Mouse (Mus musculus): ENCODE results near the gene Dtx1. TPM values are rescaled to one million over a fixed set of nuclear protein-coding genes. Genes with fewer than 3 reads are reported as not detected.

Gene Dtx1
- polyA plus RNA-seq, 1 experiment from 2014 or later, result 6.4 TPM

DNA sequence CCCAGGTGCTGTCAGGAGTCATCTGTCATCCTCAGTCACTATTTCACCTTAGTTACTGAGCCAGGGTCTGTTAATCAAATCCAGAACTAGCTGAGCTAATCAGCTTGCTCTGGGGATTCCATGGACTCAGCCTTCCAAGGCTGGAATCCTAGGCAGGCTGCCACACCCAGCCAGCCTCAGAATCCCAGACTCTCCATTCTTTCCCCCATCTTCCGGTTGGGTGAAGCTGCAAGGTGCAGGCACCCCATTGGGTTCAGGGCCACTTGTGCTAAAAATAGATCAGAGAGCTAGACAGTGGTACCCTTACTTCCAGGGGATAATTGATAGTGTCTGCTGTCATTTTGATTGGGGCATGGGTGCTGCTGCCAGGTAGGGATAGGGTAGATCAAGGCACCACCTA, 21.0 kb upstream of the Dtx1 start:
- 58% methylated on average over 1 of the region's 1 CpGs for WGBS
- Histone ChIP-seq H3K9me3 (ENCODE audit: control insufficient read depth, low read length) (no peaks in the 10 kb centered on the region), H3K27ac (ENCODE audit: low read depth, low read length) (no peak overlapping the region), H3K4me3 (ENCODE audit: low read depth, low read length) (no peak overlapping the region), H3K9ac (ENCODE audit: low read length) (no peak overlapping the region), H3K4me1 (replicated peaks; ENCODE audit: control insufficient read depth, insufficient read depth, low read length) (no peaks in the 10 kb centered on the region), H3K4me2 (ENCODE audit: low read depth, low read length, severe bottlenecking) (no peak overlapping the region), H3K27me3 (ENCODE audit: control insufficient read depth, insufficient read depth, low read length) (no peaks in the 10 kb centered on the region), H3K36me3 (ENCODE audit: control insufficient read depth, insufficient read depth, low read length) (no peaks in the 10 kb centered on the region)
- no peak for ATAC-seq (replicated peaks; ENCODE audit: low FRiP score)
- DNase-seq (ENCODE audit: low spot score), result no peak

DNA sequence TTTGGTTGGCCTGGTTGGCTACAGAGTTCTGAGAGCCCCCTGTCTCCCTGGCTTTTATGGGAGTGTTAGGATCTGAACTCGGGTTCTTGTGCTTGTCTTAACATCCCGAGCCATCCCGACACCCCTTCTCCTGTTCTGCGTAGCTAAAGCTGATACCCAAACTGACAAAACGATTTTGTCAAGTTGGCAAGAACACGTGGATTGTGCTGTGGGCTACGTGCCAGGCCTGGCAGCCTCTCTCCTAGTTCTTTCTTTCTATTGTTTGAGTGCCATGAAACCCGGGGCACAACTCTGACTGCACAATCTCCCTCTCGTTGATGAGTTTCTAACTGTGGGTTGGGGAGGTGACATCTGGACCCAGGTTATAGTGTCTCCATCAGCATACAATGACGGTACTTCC, 17.6 kb upstream of the Dtx1 start:
- no peak for DNase-seq (ENCODE audit: low spot score)
- WGBS, result 84% methylated on average over 10 of the region's 10 CpGs

DNA sequence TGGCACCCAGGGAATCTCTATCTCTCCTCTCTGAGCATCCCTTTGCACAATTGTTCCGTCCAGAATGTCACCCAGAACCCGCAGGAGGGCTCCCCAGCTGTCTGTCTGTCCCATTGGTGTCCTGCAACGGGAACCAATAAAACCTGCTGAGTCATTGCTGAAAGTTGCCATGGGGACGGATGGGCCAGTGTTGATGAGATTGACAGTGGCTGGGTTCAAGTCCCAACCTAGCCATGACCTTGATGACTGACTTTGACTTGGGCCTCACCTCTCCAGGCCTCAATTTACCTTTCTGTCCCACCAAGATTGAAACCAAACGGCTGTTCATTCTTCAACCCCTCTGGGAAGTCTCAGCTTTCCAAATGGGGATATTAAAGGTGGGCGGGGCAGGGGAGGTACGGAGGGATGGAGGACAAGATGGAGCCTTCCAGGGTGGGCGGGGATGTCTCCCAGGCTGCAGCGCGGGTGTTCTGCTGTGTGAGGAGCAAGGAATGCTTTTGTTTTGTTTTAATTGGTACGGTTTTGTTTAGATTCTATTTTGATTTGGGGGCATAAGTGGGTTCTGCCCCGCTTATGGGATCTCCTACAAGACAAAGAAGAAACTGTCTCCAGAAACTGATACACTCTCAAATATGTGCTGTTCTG, 14.2 kb upstream of the Dtx1 start:
- no peak for DNase-seq (ENCODE audit: low spot score)
- WGBS, result 57% methylated on average over 12 of the region's 12 CpGs
- Histone ChIP-seq H3K27me3 (ENCODE audit: control insufficient read depth, insufficient read depth, low read length) (no peaks in the 10 kb centered on the region), H3K4me1 (replicated peaks; ENCODE audit: control insufficient read depth, insufficient read depth, low read length) (no peaks in the 10 kb centered on the region), H3K9ac (ENCODE audit: low read length) (no peak overlapping the region), H3K36me3 (ENCODE audit: control insufficient read depth, insufficient read depth, low read length) (no peaks in the 10 kb centered on the region), H3K4me2 (ENCODE audit: low read depth, low read length, severe bottlenecking) (no peak overlapping the region), H3K9me3 (ENCODE audit: control insufficient read depth, low read length) (no peaks in the 10 kb centered on the region), H3K4me3 (ENCODE audit: low read depth, low read length) (no peak overlapping the region), H3K27ac (ENCODE audit: low read depth, low read length) (no peak overlapping the region)
- ATAC-seq (replicated peaks; ENCODE audit: low FRiP score), result no peak

More for the DNA sequence above, 17.6 kb upstream of the Dtx1 start:
- no peaks in the 10 kb centered on the region for H3K9me3 ChIP-seq (ENCODE audit: control insufficient read depth, low read length)
- H3K4me2 ChIP-seq (ENCODE audit: low read depth, low read length, severe bottlenecking), result no peak overlapping the region
- no peak overlapping the region for H3K27ac ChIP-seq (ENCODE audit: low read depth, low read length)
- no peak overlapping the region for H3K9ac ChIP-seq (ENCODE audit: low read length)
- H3K4me1 ChIP-seq (replicated peaks; ENCODE audit: control insufficient read depth, insufficient read depth, low read length), result no peaks in the 10 kb centered on the region
- ATAC-seq (replicated peaks; ENCODE audit: low FRiP score), result no peak
- no peak overlapping the region for H3K4me3 ChIP-seq (ENCODE audit: low read depth, low read length)
- H3K36me3 ChIP-seq (ENCODE audit: control insufficient read depth, insufficient read depth, low read length), result no peaks in the 10 kb centered on the region
- H3K27me3 ChIP-seq (ENCODE audit: control insufficient read depth, insufficient read depth, low read length), result no peaks in the 10 kb centered on the region

DNA sequence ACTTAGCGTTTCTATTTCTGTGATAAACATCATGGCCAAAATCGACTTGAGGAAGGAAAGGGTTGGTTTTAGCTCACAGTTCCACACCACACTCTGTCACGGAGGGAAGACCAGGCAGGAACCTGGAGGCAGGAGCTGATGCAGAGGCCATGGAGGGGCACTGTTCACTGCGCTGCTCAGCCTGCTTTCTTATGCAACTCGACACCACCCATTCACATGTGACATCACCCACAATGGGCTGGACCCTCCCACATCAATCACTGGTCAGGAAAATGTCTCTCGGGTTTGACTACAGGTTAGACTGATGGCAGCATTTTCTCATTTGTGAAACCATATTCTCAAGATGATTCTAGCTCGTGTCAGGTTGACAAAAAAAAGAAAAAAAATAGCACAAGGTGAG, 9.3 kb upstream of the Dtx1 start:
- H3K36me3 ChIP-seq (ENCODE audit: control insufficient read depth, insufficient read depth, low read length), result no peaks in the 10 kb centered on the region
- 60% methylated on average over 7 of the region's 7 CpGs for WGBS
- ATAC-seq (replicated peaks; ENCODE audit: low FRiP score) (no peak), DNase-seq (ENCODE audit: low spot score) (no peak)
- no peak overlapping the region for H3K4me3 ChIP-seq (ENCODE audit: low read depth, low read length)
- no peak overlapping the region for H3K9ac ChIP-seq (ENCODE audit: low read length)
- no peaks in the 10 kb centered on the region for H3K4me1 ChIP-seq (replicated peaks; ENCODE audit: control insufficient read depth, insufficient read depth, low read length)
- H3K9me3 ChIP-seq (ENCODE audit: control insufficient read depth, low read length), result no peaks in the 10 kb centered on the region
- no peak overlapping the region for H3K4me2 ChIP-seq (ENCODE audit: low read depth, low read length, severe bottlenecking)
- no peaks in the 10 kb centered on the region for H3K27me3 ChIP-seq (ENCODE audit: control insufficient read depth, insufficient read depth, low read length)
- H3K27ac ChIP-seq (ENCODE audit: low read depth, low read length), result no peak overlapping the region

DNA sequence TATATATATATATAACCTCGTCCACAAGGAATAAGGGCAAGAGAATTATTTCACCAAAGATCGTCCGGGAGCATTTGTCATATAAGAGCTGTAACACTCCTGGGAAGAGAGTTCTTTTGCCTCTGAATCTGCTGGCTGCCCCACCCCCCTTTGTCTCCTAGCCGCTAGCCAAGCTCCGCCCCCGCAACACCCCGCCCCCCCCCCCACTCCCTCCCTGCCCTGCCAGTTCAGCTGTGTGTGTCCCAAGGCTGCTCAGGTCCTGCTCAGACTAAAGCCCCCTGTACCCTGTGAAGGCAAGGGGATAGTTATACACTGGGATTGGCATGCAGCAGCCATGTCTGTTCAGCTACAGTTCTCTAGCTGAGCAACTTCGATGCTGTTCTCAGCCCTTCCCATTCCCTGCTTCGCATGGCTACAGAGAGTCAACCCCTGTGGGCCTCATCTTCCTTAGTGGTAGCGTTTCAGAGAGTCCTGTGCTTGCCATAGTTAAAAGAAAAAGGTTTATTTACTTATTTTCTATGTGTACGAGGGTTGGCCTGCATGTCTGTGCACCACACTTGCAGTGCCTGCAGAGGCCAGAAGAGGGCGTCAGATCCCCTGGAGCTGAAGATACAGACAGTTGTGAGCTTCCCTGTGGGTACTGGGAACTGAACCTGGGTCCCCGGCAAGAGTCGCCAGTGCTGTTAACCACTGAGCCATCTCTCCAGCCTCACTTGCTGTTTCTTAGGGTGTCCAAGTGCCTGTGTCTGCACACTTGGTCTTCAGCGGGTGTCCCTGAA, 7.1 kb upstream of the Dtx1 start:
- 0 out of 2 replicates have a peak, but pooled peaks cover 2% of the 10 kb centered on the region for H3K4me1 ChIP-seq (replicated peaks; ENCODE audit: control insufficient read depth, insufficient read depth, low read length)
- H3K36me3 ChIP-seq (ENCODE audit: control insufficient read depth, insufficient read depth, low read length), result no peaks in the 10 kb centered on the region
- no peaks in the 10 kb centered on the region for H3K9me3 ChIP-seq (ENCODE audit: control insufficient read depth, low read length)
- H3K9ac ChIP-seq (ENCODE audit: low read length), result no peak overlapping the region
- ATAC-seq (replicated peaks; ENCODE audit: low FRiP score), result no peak
- WGBS, result 58% methylated on average over 14 of the region's 15 CpGs
- no peak overlapping the region for H3K27ac ChIP-seq (ENCODE audit: low read depth, low read length)
- no peak for DNase-seq (ENCODE audit: low spot score)
- no peak overlapping the region for H3K4me2 ChIP-seq (ENCODE audit: low read depth, low read length, severe bottlenecking)
- peaks cover 2% of the 10 kb centered on the region; the same call in 1 of the 2 replicates for H3K27me3 ChIP-seq (ENCODE audit: control insufficient read depth, insufficient read depth, low read length)
- H3K4me3 ChIP-seq (ENCODE audit: low read depth, low read length), result no peak overlapping the region

DNA sequence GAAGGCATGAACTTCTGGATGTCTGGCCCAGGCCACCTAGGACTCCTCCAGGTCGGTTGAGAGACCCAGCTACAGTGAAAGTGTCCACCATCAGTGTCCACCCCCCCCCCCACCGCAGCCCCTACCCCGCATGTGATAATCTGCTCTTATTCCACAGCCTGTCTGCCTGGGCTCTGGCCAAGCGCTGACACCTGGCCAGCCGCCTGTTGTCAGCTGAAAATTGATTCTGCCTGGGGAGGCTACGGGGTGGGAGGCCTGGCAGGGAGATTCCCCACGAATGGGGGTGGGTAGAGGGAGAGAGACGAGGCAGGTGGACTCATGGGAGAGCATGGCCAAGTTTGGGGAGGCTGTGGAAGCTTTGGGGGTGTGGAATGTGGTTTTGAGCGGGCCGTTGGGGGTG, 5.4 kb upstream of the Dtx1 start:
- DNase-seq (ENCODE audit: low spot score), result no peak
- Histone ChIP-seq H3K4me2 (ENCODE audit: low read depth, low read length, severe bottlenecking) (no peak overlapping the region), H3K9me3 (ENCODE audit: control insufficient read depth, low read length) (no peaks in the 10 kb centered on the region), H3K36me3 (ENCODE audit: control insufficient read depth, insufficient read depth, low read length) (no peaks in the 10 kb centered on the region), H3K9ac (ENCODE audit: low read length) (no peak overlapping the region), H3K27me3 (ENCODE audit: control insufficient read depth, insufficient read depth, low read length) (peaks cover 11% of the 10 kb centered on the region), H3K27ac (ENCODE audit: low read depth, low read length) (no peak overlapping the region), H3K4me3 (ENCODE audit: low read depth, low read length) (no peak overlapping the region), H3K4me1 (replicated peaks; ENCODE audit: control insufficient read depth, insufficient read depth, low read length) (0 out of 2 replicates have a peak, but pooled peaks cover 2% of the 10 kb centered on the region)
- 85% methylated on average over 10 of the region's 10 CpGs for WGBS
- ATAC-seq (replicated peaks; ENCODE audit: low FRiP score), result no peak

DNA sequence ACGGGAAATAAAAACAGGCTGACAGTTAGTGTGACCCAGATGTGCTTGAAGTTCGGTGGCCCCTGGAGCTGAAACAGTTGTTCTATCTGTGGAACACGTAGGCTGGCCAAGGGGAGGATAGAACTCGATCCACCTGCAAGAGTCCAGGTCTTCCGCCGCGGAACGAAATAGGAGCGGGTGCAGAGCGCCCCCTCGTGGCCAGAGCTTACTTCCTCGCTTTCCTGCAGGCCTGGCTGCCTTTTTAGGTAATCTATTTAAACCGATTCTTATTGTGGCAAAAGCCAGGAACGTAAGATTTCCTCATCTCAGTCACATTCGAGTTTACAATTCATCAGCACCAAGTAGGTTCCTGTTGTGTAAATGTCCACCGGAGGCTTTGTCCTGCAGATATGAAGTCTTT, 2.6 kb upstream of the Dtx1 start:
- Histone ChIP-seq H3K4me2 (ENCODE audit: low read depth, low read length, severe bottlenecking) (0 out of 2 replicates have a peak overlapping the region, but pooled peaks have one; percentile 18), H3K27me3 (ENCODE audit: control insufficient read depth, insufficient read depth, low read length) (peaks cover 36% of the 10 kb centered on the region), H3K27ac (ENCODE audit: low read depth, low read length) (no peak overlapping the region), H3K4me3 (ENCODE audit: low read depth, low read length) (no peak overlapping the region), H3K4me1 (replicated peaks; ENCODE audit: control insufficient read depth, insufficient read depth, low read length) (peaks cover 16% of the 10 kb centered on the region), H3K9me3 (ENCODE audit: control insufficient read depth, low read length) (no peaks in the 10 kb centered on the region), H3K36me3 (ENCODE audit: control insufficient read depth, insufficient read depth, low read length) (no peaks in the 10 kb centered on the region), H3K9ac (ENCODE audit: low read length) (no peak overlapping the region)
- WGBS, result 5% methylated on average over 16 of the region's 16 CpGs
- ATAC-seq (replicated peaks; ENCODE audit: low FRiP score) (no peak), DNase-seq (ENCODE audit: low spot score) (peak; percentile 89)

DNA sequence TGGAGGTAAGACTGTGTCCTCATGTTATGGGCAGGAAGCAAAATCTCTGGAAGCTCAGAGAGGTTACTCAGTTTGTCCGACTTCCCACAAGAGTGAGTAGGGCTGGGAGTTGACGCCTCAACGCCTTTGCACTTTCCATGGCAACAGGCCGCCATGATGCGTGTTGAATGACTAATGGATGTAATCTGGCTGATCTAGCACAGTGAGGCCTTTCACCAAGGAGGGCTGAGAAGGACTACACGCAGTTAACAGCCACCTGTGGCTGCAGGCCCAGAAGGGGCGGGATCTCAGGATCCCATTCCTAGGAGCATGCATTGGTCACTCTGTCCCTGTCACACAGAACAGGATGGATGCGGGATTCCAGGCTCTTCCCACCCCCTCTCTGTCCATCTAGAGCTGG, 994 bp upstream of the Dtx1 start:
- no peak for DNase-seq (ENCODE audit: low spot score)
- H3K27me3 ChIP-seq (ENCODE audit: control insufficient read depth, insufficient read depth, low read length), result peaks cover 42% of the 10 kb centered on the region

More for the DNA sequence above, 994 bp upstream of the Dtx1 start:
- Histone ChIP-seq H3K36me3 (ENCODE audit: control insufficient read depth, insufficient read depth, low read length) (no peaks in the 10 kb centered on the region), H3K4me3 (ENCODE audit: low read depth, low read length) (no peak overlapping the region), H3K4me2 (ENCODE audit: low read depth, low read length, severe bottlenecking) (no peak overlapping the region), H3K9me3 (ENCODE audit: control insufficient read depth, low read length) (no peaks in the 10 kb centered on the region), H3K9ac (ENCODE audit: low read length) (no peak overlapping the region), H3K27ac (ENCODE audit: low read depth, low read length) (no peak overlapping the region), H3K4me1 (replicated peaks; ENCODE audit: control insufficient read depth, insufficient read depth, low read length) (peaks cover 16% of the 10 kb centered on the region)
- no peak for ATAC-seq (replicated peaks; ENCODE audit: low FRiP score)
- WGBS, result 67% methylated on average over 8 of the region's 8 CpGs
